Mouse (Mus musculus) G1E-ER4 (cell line): ENCODE data around the gene Gm10974. TPM values are rescaled to one million over a fixed set of nuclear protein-coding genes. Genes with fewer than 3 reads are reported as not detected.

Source experiments
- GATA1 ChIP-seq: IDR thresholded peaks from one replicate; pipeline ENCODE4 v1.8.0; 2012; ENCODE audit warnings: low read length, inconsistent platforms
- polyA plus RNA-seq: library from polyadenylated mRNA; stranded (reverse); fragments of >175 nt; gene quantifications from 2 replicates; pipeline ENCODE4 v1.2.3, GENCODE M21; 2012

The Gm10974 gene
- polyA plus RNA-seq: not detected in 2 replicates

- TF ChIP-seq GATA1: no peak
Measured at GRCm38 (mm10) chr7:66365904-66366303, at the start of gene Gm10974. Gene Gm10974, plus strand, starts transcription at chr7:66365905.

GRCm38 (mm10) chr7:66318147-66318546 lies 47.6 kb upstream of the Gm10974 start:
- TF ChIP-seq GATA1: no peak

GRCm38 (mm10) chr7:66320996-66321395 lies 44.7 kb upstream of the Gm10974 start:
- no peak for TF ChIP-seq GATA1

GRCm38 (mm10) chr7:66323252-66324015 lies 42.3 kb upstream of the Gm10974 start:
- no peak for TF ChIP-seq GATA1

GRCm38 (mm10) chr7:66325419-66326053 lies 40.2 kb upstream of the Gm10974 start:
- no peak for TF ChIP-seq GATA1

GRCm38 (mm10) chr7:66327516-66327915 lies 38.2 kb upstream of the Gm10974 start:
- no peak for TF ChIP-seq GATA1

- TF ChIP-seq GATA1: no peak
Measured at GRCm38 (mm10) chr7:66330610-66331009, 35.1 kb upstream of the Gm10974 start.

- TF ChIP-seq GATA1: no peak
Measured at GRCm38 (mm10) chr7:66332340-66332739, 33.4 kb upstream of the Gm10974 start.

GRCm38 (mm10) chr7:66333906-66334500 lies 31.7 kb upstream of the Gm10974 start:
- no peak for TF ChIP-seq GATA1

GRCm38 (mm10) chr7:66336955-66337354 lies 28.8 kb upstream of the Gm10974 start:
- no peak for TF ChIP-seq GATA1

- TF ChIP-seq GATA1: no peak
Measured at GRCm38 (mm10) chr7:66339625-66340024, 26.1 kb upstream of the Gm10974 start.

GRCm38 (mm10) chr7:66340044-66340443 lies 25.7 kb upstream of the Gm10974 start:
- no peak for TF ChIP-seq GATA1

GRCm38 (mm10) chr7:66342323-66342722 lies 23.4 kb upstream of the Gm10974 start:
- TF ChIP-seq GATA1: no peak

- TF ChIP-seq GATA1: no peak
Measured at GRCm38 (mm10) chr7:66342831-66343230, 22.9 kb upstream of the Gm10974 start.

- TF ChIP-seq GATA1: no peak
Measured at GRCm38 (mm10) chr7:66343307-66343706, 22.4 kb upstream of the Gm10974 start.

- TF ChIP-seq GATA1: no peak
Measured at GRCm38 (mm10) chr7:66346959-66347663, 18.6 kb upstream of the Gm10974 start.
